Mouse (Mus musculus): Measurements from ENCODE around the gene Cdk5rap1.

DNA sequence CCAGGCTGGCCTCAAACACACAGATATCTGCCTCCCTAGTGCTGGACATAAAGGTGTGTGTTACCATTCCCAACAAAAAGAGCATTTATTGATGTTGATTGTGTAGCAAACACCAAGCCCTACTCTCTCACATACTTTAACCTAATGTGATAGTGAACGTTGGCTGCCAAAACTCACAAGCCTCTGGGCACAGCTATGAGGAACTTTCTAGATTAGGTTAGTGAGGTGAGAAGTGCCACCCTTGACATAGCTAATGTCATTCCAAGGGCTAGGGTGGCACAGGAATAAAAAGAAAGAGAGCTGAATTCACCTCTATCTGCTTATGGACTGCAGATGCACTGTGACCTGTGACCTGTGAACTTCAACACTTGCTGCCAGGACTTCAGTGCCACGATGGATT lies 23.7 kb upstream of the Cdk5rap1 start:
- TF ChIP-seq CTCF (conservative IDR thresholded peaks at IDR 0.05; ENCODE audit: insufficient read depth, insufficient read length, low read depth, low read length) (no peak), POLR2A (IDR thresholded peaks at IDR 0.05; ENCODE audit: low read depth, low read length) (no peak)
